Mouse (Mus musculus) hindbrain, embryonic 14.5 days (tissue): Measurements from ENCODE around the gene Zbtb20. TPM values are rescaled to one million over a fixed set of nuclear protein-coding genes. Genes with fewer than 3 reads are reported as not detected.

Experiments used
- ATAC-seq: fragments of 200-750 bp; cut with Nextera tagmentation; 2 replicates; pipeline ENCODE4 v1.8.0; 2017; ENCODE audit warnings: moderate number of reproducible peaks, mild to moderate bottlenecking, moderate TSS enrichment, moderate library complexity; ENCODE audit not compliant: low FRiP score
- DNase-seq: peaks from one replicate; pipeline ENCODE4 v3.0.0-alpha.2; 2015; ENCODE audit warnings: low spot score
- H3K27ac ChIP-seq: fragments of 300-500 bp; sonication (generic); 2 replicates; pipeline ENCODE4 v1.5.1; 2014; ENCODE audit warnings: mild to moderate bottlenecking, moderate library complexity
- H3K27me3 ChIP-seq: fragments of 300-500 bp; sonication (generic); 2 replicates; pipeline ENCODE4 v1.6.1; 2014; ENCODE audit warnings: mild to moderate bottlenecking, low read length, mixed read lengths; ENCODE audit not compliant: control insufficient read depth, insufficient read depth
- H3K36me3 ChIP-seq: fragments of 300-500 bp; sonication (generic); replicated peaks from 2 replicates; pipeline ENCODE4 v1.6.1; 2014; ENCODE audit not compliant: control insufficient read depth, insufficient read depth
- H3K4me1 ChIP-seq: fragments of 300-500 bp; sonication (generic); replicated peaks from 2 replicates; pipeline ENCODE4 v1.6.1; 2014; ENCODE audit warnings: antibody characterized with exemption, low read length, mixed read lengths; ENCODE audit not compliant: control insufficient read depth, insufficient read depth
- H3K4me2 ChIP-seq: fragments of 300-500 bp; sonication (generic); replicated peaks from 2 replicates; pipeline ENCODE4 v1.6.1; 2014; ENCODE audit warnings: mild to moderate bottlenecking, moderate library complexity
- H3K4me3 ChIP-seq: fragments of 300-500 bp; sonication (generic); replicated peaks from 2 replicates; pipeline ENCODE4 v1.5.1; 2014; ENCODE audit warnings: mild to moderate bottlenecking, low read length
- H3K9ac ChIP-seq: fragments of 300-500 bp; sonication (generic); 2 replicates; pipeline ENCODE4 v1.6.1; 2014
- H3K9me3 ChIP-seq: fragments of 300-500 bp; sonication (generic); 2 replicates; pipeline ENCODE4 v1.6.1; 2016; ENCODE audit warnings: low read length; ENCODE audit not compliant: control insufficient read depth
- WGBS: fragments of 180-500 bp; shearing (Covaris S2); extraction: QIAGEN DNeasy Blood & Tissue Kit; methylation state at CpG from one replicate; pipeline ENCODE4 v1.1.7; 2014; 5-methylcytosine and 5-hydroxymethylcytosine counted together
- polyA plus RNA-seq: library from polyadenylated mRNA; unstranded; fragments of >200 nt; fragmentation: Nextera tagmentation; extraction: Ambion mirVana; gene quantifications from 2 replicates; pipeline ENCODE4 v1.2.1, GENCODE M21; 2014

Gene Zbtb20
- polyA plus RNA-seq, 1 experiment from 2014 or later, result 49.7 TPM

- no peak overlapping the region for H3K4me2 ChIP-seq
- peaks cover 46% of the 10 kb centered on the region for H3K36me3 ChIP-seq
- H3K4me1 ChIP-seq, result no peaks in the 10 kb centered on the region
- 97% methylated on average over 10 of the region's 10 CpGs for WGBS
- no peak overlapping the region for H3K9ac ChIP-seq
- H3K9me3 ChIP-seq, result no peaks in the 10 kb centered on the region; the same call in 1 of the 2 replicates
- no peak overlapping the region for H3K4me3 ChIP-seq
- ATAC-seq, result no peak
- no peak overlapping the region for H3K27ac ChIP-seq
- no peaks in the 10 kb centered on the region for H3K27me3 ChIP-seq
- DNase-seq, result no peak
These were observed 734.7 kb downstream of the Zbtb20 start for GRCm38 (mm10) chr16:43610375-43610774.

- H3K4me2 ChIP-seq, result no peak overlapping the region
- no peaks in the 10 kb centered on the region for H3K4me1 ChIP-seq
- ATAC-seq (no peak), DNase-seq (no peak)
- H3K9me3 ChIP-seq, result no peaks in the 10 kb centered on the region
- H3K36me3 ChIP-seq, result peaks cover 44% of the 10 kb centered on the region
- WGBS, result 68% methylated on average over 4 of the region's 4 CpGs
- no peak overlapping the region for H3K4me3 ChIP-seq
- H3K27me3 ChIP-seq, result no peaks in the 10 kb centered on the region
- H3K27ac ChIP-seq, result no peak overlapping the region
- no peak overlapping the region for H3K9ac ChIP-seq
These were observed 740.7 kb downstream of the Zbtb20 start for GRCm38 (mm10) chr16:43616348-43616747.

- Histone ChIP-seq H3K4me2 (no peak overlapping the region), H3K9ac (no peak overlapping the region), H3K4me1 (no peaks in the 10 kb centered on the region), H3K27ac (no peak overlapping the region), H3K4me3 (no peak overlapping the region), H3K36me3 (peaks cover 40% of the 10 kb centered on the region), H3K9me3 (no peaks in the 10 kb centered on the region), H3K27me3 (no peaks in the 10 kb centered on the region)
- 95% methylated on average over 6 of the region's 6 CpGs for WGBS
- ATAC-seq, result no peak
- DNase-seq, result no peak
These were observed 741.7 kb downstream of the Zbtb20 start for GRCm38 (mm10) chr16:43617346-43617745.

- Histone ChIP-seq H3K36me3 (peaks cover 35% of the 10 kb centered on the region), H3K27me3 (no peaks in the 10 kb centered on the region), H3K9ac (no peak overlapping the region), H3K27ac (no peak overlapping the region), H3K4me2 (no peak overlapping the region), H3K4me3 (no peak overlapping the region), H3K9me3 (no peaks in the 10 kb centered on the region), H3K4me1 (no peaks in the 10 kb centered on the region)
- DNase-seq, result no peak
- ATAC-seq, result no peak
- WGBS, result 89% methylated on average over 23 of the region's 23 CpGs
These were observed 742.6 kb downstream of the Zbtb20 start for GRCm38 (mm10) chr16:43618286-43618685.

- ATAC-seq, result no peak
- no peak overlapping the region for H3K27ac ChIP-seq
- WGBS, result 46% methylated on average over 6 of the region's 6 CpGs
These were observed 743.6 kb downstream of the Zbtb20 start for GRCm38 (mm10) chr16:43619277-43619676.

GRCm38 (mm10) chr16:43620359-43620758 is 744.7 kb downstream of the Zbtb20 start:
- H3K36me3 ChIP-seq, result peaks cover 28% of the 10 kb centered on the region
- H3K9me3 ChIP-seq, result no peaks in the 10 kb centered on the region
- H3K27me3 ChIP-seq, result no peaks in the 10 kb centered on the region
- H3K4me3 ChIP-seq, result no peak overlapping the region
- ATAC-seq, result 0 out of 2 replicates have a peak, but pooled peaks have one; percentile 51
- WGBS, result 15% methylated on average over 2 of the region's 2 CpGs
- no peak overlapping the region for H3K4me2 ChIP-seq
- no peak overlapping the region for H3K27ac ChIP-seq
- no peak for DNase-seq
- no peak overlapping the region for H3K9ac ChIP-seq
- H3K4me1 ChIP-seq, result no peaks in the 10 kb centered on the region

More at GRCm38 (mm10) chr16:43619277-43619676, 743.6 kb downstream of the Zbtb20 start:
- peaks cover 29% of the 10 kb centered on the region for H3K36me3 ChIP-seq
- no peak overlapping the region for H3K9ac ChIP-seq
- H3K4me3 ChIP-seq, result no peak overlapping the region
- no peaks in the 10 kb centered on the region for H3K27me3 ChIP-seq
- no peaks in the 10 kb centered on the region for H3K4me1 ChIP-seq
- no peak overlapping the region for H3K4me2 ChIP-seq
- no peak for DNase-seq
- no peaks in the 10 kb centered on the region for H3K9me3 ChIP-seq

GRCm38 (mm10) chr16:43623315-43624000 is 747.8 kb downstream of the Zbtb20 start:
- H3K27me3 ChIP-seq, result no peaks in the 10 kb centered on the region
- DNase-seq (no peak), ATAC-seq (peak; percentile 75; the same call in 1 of the 2 replicates)
- H3K27ac ChIP-seq, result peak overlapping the region; percentile 59
- no peak overlapping the region for H3K4me2 ChIP-seq
- no peak overlapping the region for H3K9ac ChIP-seq
- H3K36me3 ChIP-seq, result peaks cover 33% of the 10 kb centered on the region
- H3K4me3 ChIP-seq, result no peak overlapping the region
- WGBS, result 40% methylated on average over 5 of the region's 5 CpGs
- no peaks in the 10 kb centered on the region for H3K4me1 ChIP-seq
- no peaks in the 10 kb centered on the region for H3K9me3 ChIP-seq

- Histone ChIP-seq H3K9ac (no peak overlapping the region), H3K4me1 (no peaks in the 10 kb centered on the region), H3K9me3 (no peaks in the 10 kb centered on the region), H3K4me3 (no peak overlapping the region), H3K27me3 (no peaks in the 10 kb centered on the region), H3K4me2 (no peak overlapping the region), H3K36me3 (peaks cover 28% of the 10 kb centered on the region), H3K27ac (peak overlapping the region; percentile 38; the same call in 1 of the 2 replicates)
- ATAC-seq (no peak), DNase-seq (no peak)
- WGBS, result 82% methylated on average over 4 of the region's 4 CpGs
These were observed 749.2 kb downstream of the Zbtb20 start for GRCm38 (mm10) chr16:43624876-43625275.

- ATAC-seq (no peak), DNase-seq (no peak)
- Histone ChIP-seq H3K4me2 (no peak overlapping the region), H3K9me3 (no peaks in the 10 kb centered on the region), H3K27me3 (no peaks in the 10 kb centered on the region), H3K4me1 (no peaks in the 10 kb centered on the region), H3K36me3 (peaks cover 29% of the 10 kb centered on the region), H3K4me3 (no peak overlapping the region), H3K27ac (0 out of 2 replicates have a peak overlapping the region, but pooled peaks have one; percentile 38), H3K9ac (no peak overlapping the region)
- WGBS, result 68% methylated on average over 2 of the region's 2 CpGs
These were observed 749.6 kb downstream of the Zbtb20 start for GRCm38 (mm10) chr16:43625289-43625688.
